Mouse (Mus musculus) layer of hippocampus, adult 8-10 months (tissue): ENCODE measurements around the gene Prr27. TPM values are rescaled to one million over a fixed set of nuclear protein-coding genes. Genes with fewer than 3 reads are reported as not detected.

ENCODE experiments used
- DNase-seq, 2 experiments: peaks; one replicate each; pipeline ENCODE4 v3.0.0; 2022; ENCODE audit warnings: low spot score in 2 of 2
- total RNA-seq, 4 experiments: library from RNA; stranded (reverse); gene quantifications; 2 replicates each; pipeline ENCODE4 v1.2.4; 2022

The Prr27 gene
- total RNA-seq = not detected

DNA sequence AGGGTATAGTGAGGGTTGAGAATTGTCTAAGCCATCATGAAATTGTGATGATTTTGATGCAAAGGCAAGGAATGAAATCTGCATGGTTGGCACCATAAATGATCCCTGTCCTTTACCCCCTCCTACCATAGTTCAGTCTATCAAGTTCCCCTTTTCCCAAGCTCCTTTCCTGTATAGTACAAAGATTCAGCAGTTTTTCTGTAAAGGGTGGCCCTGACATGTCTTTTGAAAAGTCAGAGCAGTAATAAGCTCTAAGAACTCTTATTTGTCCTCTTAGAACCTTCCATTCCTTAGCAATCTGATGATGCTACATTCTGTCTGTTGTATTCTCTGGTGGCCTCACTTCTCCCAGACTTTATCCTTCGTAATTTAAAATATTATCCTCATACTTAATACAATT, at the start of gene Prr27:
TSS of gene Prr27 (plus strand) at position 301 of the 400 bp plus-strand sequence.
- DNase-seq = no peak

DNA sequence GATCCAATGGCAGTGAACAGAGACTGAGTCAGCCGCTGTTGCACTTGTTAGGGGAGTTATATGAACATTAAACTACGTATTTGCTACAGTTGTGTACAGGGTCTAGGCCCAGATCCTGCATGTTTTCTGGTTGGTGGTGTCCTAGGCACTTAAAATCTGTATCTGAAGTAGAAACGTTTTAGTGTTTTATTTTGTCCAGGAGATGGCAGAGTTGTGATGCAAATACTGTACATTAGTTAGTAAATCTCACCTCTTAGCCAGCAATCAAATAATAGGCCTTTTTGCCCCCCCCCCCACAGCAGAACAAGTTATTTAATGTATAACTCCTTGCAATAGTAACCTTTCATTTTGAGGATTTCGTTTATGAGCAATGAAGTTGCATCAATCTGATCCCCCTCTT, 42.8 kb upstream of the Prr27 start:
- no peak for DNase-seq

GRCm38 (mm10) chr5:87807782-87808181, 17.7 kb upstream of the Prr27 start, which contains the start of gene Csn1s2b:
TSS of gene Csn1s2b (plus strand) at chr5:87808082.
- no peak for DNase-seq

- DNase-seq = no peak
These were observed 16.2 kb upstream of the Prr27 start for GRCm38 (mm10) chr5:87809253-87809652.

- no peak for DNase-seq
These were observed 29.7 kb downstream of the Prr27 start for GRCm38 (mm10) chr5:87855136-87855716.

DNA sequence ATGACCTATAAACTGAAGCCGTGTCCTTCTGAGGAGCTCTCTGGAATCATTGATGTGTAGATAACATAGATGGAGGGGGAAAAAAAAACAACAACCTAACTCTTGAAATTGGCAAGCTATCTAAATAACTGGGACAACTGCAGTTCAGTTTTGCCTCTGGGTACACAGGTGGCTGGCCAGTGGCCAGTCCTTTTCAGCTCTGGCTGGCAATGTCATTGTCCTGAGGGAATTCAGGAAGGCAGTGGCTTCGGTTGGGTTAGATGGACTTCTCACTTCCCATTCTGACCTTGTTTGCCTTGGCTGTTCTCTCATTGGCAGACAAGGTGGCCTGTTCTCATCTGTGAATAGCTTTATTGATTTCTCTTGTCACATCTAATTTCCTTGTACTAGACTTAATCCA, 44.6 kb downstream of the Prr27 start:
- no peak for DNase-seq

GRCm38 (mm10) chr5:87871423-87871822, 45.9 kb downstream of the Prr27 start:
- no peak for DNase-seq

- no peak for DNase-seq
These were observed 59.2 kb downstream of the Prr27 start, which contains the start of gene Odam for GRCm38 (mm10) chr5:87884729-87885128. TSS of gene Odam (plus strand) at chr5:87885029.

Other genes starting within 250 kb of the Prr27 start
- gene Sult1e1, start 234.1 kb upstream of the Prr27 start, total RNA-seq = not detected
- gene Csn1s1, start 159.5 kb upstream of the Prr27 start, total RNA-seq = not detected
- gene Csn2, start 126.1 kb upstream of the Prr27 start, total RNA-seq = under 1 TPM in 1 of 4 experiments, not detected in 3; 0.09 TPM
- not detected for gene Csn1s2a, start 51.1 kb upstream of the Prr27 start, total RNA-seq
- gene Csn1s2b, start 17.6 kb upstream of the Prr27 start, total RNA-seq = not detected
- not detected for gene Odam, start 59.3 kb downstream of the Prr27 start, total RNA-seq
- not detected for gene Csn3, start 99.9 kb downstream of the Prr27 start, total RNA-seq
- not detected for gene 2310003L06Rik, start 143.8 kb downstream of the Prr27 start, total RNA-seq
- gene Gm28434, start 143.8 kb downstream of the Prr27 start, total RNA-seq = not detected
- gene Cabs1, start 153.8 kb downstream of the Prr27 start, total RNA-seq = not detected
- not detected for gene Smr3a, start 176.9 kb downstream of the Prr27 start, total RNA-seq